In genomic region chr11:53491954-53492401, GRCm38 (mm10) we compare ENCODE assay signal across 11 mouse cellular contexts. TPM values are rescaled to one million over a fixed set of nuclear protein-coding genes. Genes with fewer than 3 reads are reported as not detected.
A peak's percentile ranks its signal among the peaks of the same experiment; 100 is the strongest.
DNase-seq lines count a peak whose midpoint lies in the region; ATAC-seq and TF ChIP-seq lines count a peak whose summit lies in the region.
"Had no signal": no experiment of that assay in that cellular context is flagged by ENCODE, and none has a peak within 500 bp of the region (broad histone marks: within the 10 kb centered on the region; RNA-seq: fewer than 3 reads in every experiment).

No protein-coding gene starts in this region.

- H3K27me3 ChIP-seq in stomach, embryonic 14.5 days (ENCODE audit: control insufficient read depth, insufficient read depth, low read length), result no peaks in the 10 kb centered on the region
- no peaks in the 10 kb centered on the region for H3K27me3 ChIP-seq in stomach, postnatal 0 days (ENCODE audit: control insufficient read depth, insufficient read depth, low read length)
- no peaks in the 10 kb centered on the region for H3K27me3 ChIP-seq in forebrain, embryonic 16.5 days (replicated peaks; ENCODE audit: control insufficient read depth, insufficient read depth, low read length)
- 0 out of 2 replicates have a peak, but pooled peaks cover 3% of the 10 kb centered on the region for H3K27me3 ChIP-seq in intestine, embryonic 15.5 days (replicated peaks)

- no peak overlapping the region for H3K9ac ChIP-seq in stomach, embryonic 14.5 days (replicated peaks; ENCODE audit: low read depth, low read length)
- H3K9ac ChIP-seq in stomach, postnatal 0 days (ENCODE audit: low read length), result no peak overlapping the region
- H3K9ac ChIP-seq in forebrain, embryonic 16.5 days (replicated peaks; ENCODE audit: low read depth, low read length), result no peak overlapping the region
- H3K9ac ChIP-seq in intestine, embryonic 15.5 days, result no peak overlapping the region
- H3K9ac ChIP-seq: embryonic facial prominence, embryonic 12.5 days; liver, embryonic 15.5 days had no signal

- no peaks in the 10 kb centered on the region for H3K36me3 ChIP-seq in stomach, embryonic 14.5 days (ENCODE audit: control insufficient read depth, insufficient read depth, low read length)
- H3K36me3 ChIP-seq in stomach, postnatal 0 days (ENCODE audit: control insufficient read depth, insufficient read depth, low read length), result no peaks in the 10 kb centered on the region
- H3K36me3 ChIP-seq in forebrain, embryonic 16.5 days (ENCODE audit: control insufficient read depth, insufficient read depth), result no peaks in the 10 kb centered on the region
- no peaks in the 10 kb centered on the region for H3K36me3 ChIP-seq in intestine, embryonic 15.5 days
- H3K36me3 ChIP-seq: embryonic facial prominence, embryonic 12.5 days; liver, embryonic 15.5 days had no signal

- no peak overlapping the region for H3K4me3 ChIP-seq in stomach, embryonic 14.5 days (ENCODE audit: low read depth, low read length)
- no peak overlapping the region for H3K4me3 ChIP-seq in stomach, postnatal 0 days (ENCODE audit: low read depth, low read length)
- no peak overlapping the region for H3K4me3 ChIP-seq in forebrain, embryonic 16.5 days (replicated peaks; ENCODE audit: low read length)
- no peak overlapping the region for H3K4me3 ChIP-seq in intestine, embryonic 15.5 days (replicated peaks)
- H3K4me3 ChIP-seq: embryonic facial prominence, embryonic 12.5 days; liver, embryonic 15.5 days had no signal

- no peak for DNase-seq in stomach, postnatal 0 days (ENCODE audit: low spot score)
- no peak for DNase-seq in urinary bladder, adult 2 months (ENCODE audit: low spot score)
- DNase-seq in kidney, postnatal 4 days, result no peak
- DNase-seq in adrenal gland, postnatal 36 days, result no peak
- DNase-seq: kidney, adult 18-20 months; right cerebral cortex, postnatal 14 days had no signal

- no peak for TF ChIP-seq CTCF in stomach, postnatal 0 days (IDR thresholded peaks at IDR 0.05; ENCODE audit: low read depth)

- 0 out of 2 replicates have a peak, but pooled peaks have one; percentile 23 for ATAC-seq in stomach, embryonic 14.5 days (ENCODE audit: insufficient number of reproducible peaks, insufficient read depth, low FRiP score, low read depth)
- no peak; the same call in 1 of the 2 replicates for ATAC-seq in stomach, postnatal 0 days (ENCODE audit: low FRiP score, low TSS enrichment)
- peak; percentile 45; the same call in 1 of the 2 replicates for ATAC-seq in forebrain, embryonic 16.5 days
- 0 out of 2 replicates have a peak, but pooled peaks have one; percentile 31 for ATAC-seq in intestine, embryonic 15.5 days

- WGBS in stomach, embryonic 14.5 days, result 43% methylated on average over 8 of the region's 8 CpGs
- WGBS in stomach, postnatal 0 days, result 37% methylated on average over 8 of the region's 8 CpGs
- 2% methylated on average over 8 of the region's 8 CpGs for WGBS in forebrain, embryonic 16.5 days
- 33% methylated on average over 8 of the region's 8 CpGs for WGBS in intestine, embryonic 15.5 days

- H3K4me2 ChIP-seq in stomach, embryonic 14.5 days (replicated peaks; ENCODE audit: low read depth, low read length), result no peak overlapping the region
- H3K4me2 ChIP-seq in stomach, postnatal 0 days (replicated peaks; ENCODE audit: low read depth), result no peak overlapping the region
- H3K4me2 ChIP-seq in forebrain, embryonic 16.5 days (ENCODE audit: low read length), result no peak overlapping the region
- no peak overlapping the region for H3K4me2 ChIP-seq in intestine, embryonic 15.5 days (replicated peaks)
- H3K4me2 ChIP-seq: embryonic facial prominence, embryonic 12.5 days; liver, embryonic 15.5 days had no signal

- no peak overlapping the region for H3K27ac ChIP-seq in stomach, embryonic 14.5 days (ENCODE audit: low read length)
- H3K27ac ChIP-seq in stomach, postnatal 0 days (replicated peaks), result no peak overlapping the region
- no peak overlapping the region for H3K27ac ChIP-seq in forebrain, embryonic 16.5 days (ENCODE audit: low read length)
- no peak overlapping the region for H3K27ac ChIP-seq in intestine, embryonic 15.5 days
- H3K27ac ChIP-seq: embryonic facial prominence, embryonic 12.5 days; liver, embryonic 15.5 days had no signal

- TF ChIP-seq EP300 in stomach, postnatal 0 days (optimal IDR thresholded peaks at IDR 0.05), result no peak

- H3K4me1 ChIP-seq in stomach, embryonic 14.5 days (ENCODE audit: control insufficient read depth, insufficient read depth, low read length), result 0 out of 2 replicates have a peak, but pooled peaks cover 2% of the 10 kb centered on the region
- 0 out of 2 replicates have a peak, but pooled peaks cover 3% of the 10 kb centered on the region for H3K4me1 ChIP-seq in stomach, postnatal 0 days (replicated peaks; ENCODE audit: control insufficient read depth, insufficient read depth)
- peaks cover 9% of the 10 kb centered on the region; the same call in 1 of the 2 replicates for H3K4me1 ChIP-seq in forebrain, embryonic 16.5 days (replicated peaks; ENCODE audit: control insufficient read depth, insufficient read depth, low read length)
- H3K4me1 ChIP-seq in intestine, embryonic 15.5 days (replicated peaks), result peaks cover 10% of the 10 kb centered on the region

- H3K9me3 ChIP-seq in stomach, embryonic 14.5 days (ENCODE audit: control insufficient read depth, low read depth, low read length), result no peaks in the 10 kb centered on the region
- H3K9me3 ChIP-seq in stomach, postnatal 0 days (ENCODE audit: control insufficient read depth, low read length), result no peaks in the 10 kb centered on the region
- H3K9me3 ChIP-seq in forebrain, embryonic 16.5 days (ENCODE audit: control insufficient read depth, low read length), result no peaks in the 10 kb centered on the region
- no peaks in the 10 kb centered on the region for H3K9me3 ChIP-seq in intestine, embryonic 15.5 days
- H3K9me3 ChIP-seq: embryonic facial prominence, embryonic 12.5 days; liver, embryonic 15.5 days had no signal

RNA-seq across cellular contexts. Expression of gene Sowaha, which starts 11.9 kb away (rescaled TPM):
- polyA plus RNA-seq in stomach, embryonic 14.5 days (2014; fragmentation: Nextera tagmentation; extraction: Ambion mirVana), result 0.13 and 0.24 TPM in 2 replicates
- polyA plus RNA-seq in stomach, postnatal 0 days (2015; fragmentation: Nextera tagmentation; extraction: Ambion mirVana), result 0.91 and 1.1 TPM in 2 replicates
- 1.9 and 2.2 TPM in 2 replicates for polyA plus RNA-seq in forebrain, embryonic 16.5 days (2015; fragmentation: Nextera tagmentation; extraction: Ambion mirVana)
- polyA plus RNA-seq in intestine, embryonic 15.5 days (2015; fragmentation: Nextera tagmentation; extraction: Ambion mirVana), result 0.56 and 0.57 TPM in 2 replicates
- polyA plus RNA-seq in urinary bladder, adult 2 months (2012; rRNA removed), result 6.5 and 7.4 TPM in 2 replicates
- total RNA-seq in adrenal gland, postnatal 36 days (2021), result under 1 TPM; 0.20 to 0.30 TPM

RNA-seq across cellular contexts. Expression of gene Gm9945, which starts 12.0 kb away (rescaled TPM):
- not detected in 2 replicates for polyA plus RNA-seq in stomach, embryonic 14.5 days (2014; fragmentation: Nextera tagmentation; extraction: Ambion mirVana)
- 0.11 TPM in 1 of 2 replicates, not detected in the other for polyA plus RNA-seq in stomach, postnatal 0 days (2015; fragmentation: Nextera tagmentation; extraction: Ambion mirVana)
- not detected in 2 replicates for polyA plus RNA-seq in forebrain, embryonic 16.5 days (2015; fragmentation: Nextera tagmentation; extraction: Ambion mirVana)
- not detected in 2 replicates for polyA plus RNA-seq in intestine, embryonic 15.5 days (2015; fragmentation: Nextera tagmentation; extraction: Ambion mirVana)
- polyA plus RNA-seq in urinary bladder, adult 2 months (2012; rRNA removed), result 0.11 and 0.15 TPM in 2 replicates
- total RNA-seq in adrenal gland, postnatal 36 days (2021), result not detected
- polyA plus RNA-seq: embryonic facial prominence, embryonic 12.5 days had no signal

RNA-seq across cellular contexts. Expression of gene Gm9837, which starts 21.7 kb away (rescaled TPM):
- polyA plus RNA-seq in stomach, embryonic 14.5 days (2014; fragmentation: Nextera tagmentation; extraction: Ambion mirVana), result not detected in 2 replicates
- polyA plus RNA-seq in stomach, postnatal 0 days (2015; fragmentation: Nextera tagmentation; extraction: Ambion mirVana), result not detected in 2 replicates
- polyA plus RNA-seq in forebrain, embryonic 16.5 days (2015; fragmentation: Nextera tagmentation; extraction: Ambion mirVana), result not detected in 2 replicates
- not detected in 2 replicates for polyA plus RNA-seq in intestine, embryonic 15.5 days (2015; fragmentation: Nextera tagmentation; extraction: Ambion mirVana)
- polyA plus RNA-seq in urinary bladder, adult 2 months (2012; rRNA removed), result not detected in 2 replicates
- not detected for total RNA-seq in adrenal gland, postnatal 36 days (2021)
- polyA plus RNA-seq: embryonic facial prominence, embryonic 12.5 days; liver, embryonic 15.5 days had no signal

RNA-seq across cellular contexts. Expression of gene Sept8, which starts 27.1 kb away (rescaled TPM):
- 24.5 and 26.1 TPM in 2 replicates for polyA plus RNA-seq in stomach, embryonic 14.5 days (2014; fragmentation: Nextera tagmentation; extraction: Ambion mirVana)
- polyA plus RNA-seq in stomach, postnatal 0 days (2015; fragmentation: Nextera tagmentation; extraction: Ambion mirVana), result 21.2 and 21.5 TPM in 2 replicates
- polyA plus RNA-seq in forebrain, embryonic 16.5 days (2015; fragmentation: Nextera tagmentation; extraction: Ambion mirVana), result 23.3 and 25.6 TPM in 2 replicates
- polyA plus RNA-seq in intestine, embryonic 15.5 days (2015; fragmentation: Nextera tagmentation; extraction: Ambion mirVana), result 19.7 and 21.7 TPM in 2 replicates
- 63.8 and 64.4 TPM in 2 replicates for polyA plus RNA-seq in urinary bladder, adult 2 months (2012; rRNA removed)
- 10 to 100 TPM; 35.0 to 42.6 TPM for total RNA-seq in adrenal gland, postnatal 36 days (2021)

RNA-seq across cellular contexts. Expression of gene Shroom1, which starts 35.0 kb away (rescaled TPM):
- polyA plus RNA-seq in stomach, embryonic 14.5 days (2014; fragmentation: Nextera tagmentation; extraction: Ambion mirVana), result 0.98 and 1.1 TPM in 2 replicates
- 1.3 and 1.7 TPM in 2 replicates for polyA plus RNA-seq in stomach, postnatal 0 days (2015; fragmentation: Nextera tagmentation; extraction: Ambion mirVana)
- 2.2 and 2.7 TPM in 2 replicates for polyA plus RNA-seq in forebrain, embryonic 16.5 days (2015; fragmentation: Nextera tagmentation; extraction: Ambion mirVana)
- 1.3 and 1.5 TPM in 2 replicates for polyA plus RNA-seq in intestine, embryonic 15.5 days (2015; fragmentation: Nextera tagmentation; extraction: Ambion mirVana)
- 12.1 and 12.9 TPM in 2 replicates for polyA plus RNA-seq in urinary bladder, adult 2 months (2012; rRNA removed)
- 1 to 10 TPM; 2.5 to 6.0 TPM for total RNA-seq in adrenal gland, postnatal 36 days (2021)
